Mouse (Mus musculus) kidney, adult 10 weeks (tissue): Measurements from ENCODE around the gene Nup93. TPM values are rescaled to one million over a fixed set of nuclear protein-coding genes. Genes with fewer than 3 reads are reported as not detected.

Source experiments
- polyA plus RNA-seq: library from polyadenylated mRNA; stranded (reverse); fragments of 350-450 nt; fragmentation: Illumina TruSeq; extraction: RNeasy Lipid Tissue Mini Kit (QIAGEN cat#74804); gene quantifications from one replicate; pipeline ENCODE4 v1.2.3, GENCODE M21; 2014; ENCODE audit warnings: low read depth, low replicate concordance

Gene Nup93
- 9.7 TPM for polyA plus RNA-seq

GRCm38 (mm10) chr8:94214252-94215173 lies at the start of gene Nup93:
Gene Nup93, plus strand, starts transcription at chr8:94214564.

GRCm38 (mm10) chr8:94172075-94172808 lies 42.1 kb upstream of the Nup93 start, which contains the start of gene Mt2:
Gene Mt2, plus strand, starts transcription at chr8:94172664.

GRCm38 (mm10) chr8:94178857-94179712 lies 35.3 kb upstream of the Nup93 start, which contains the start of gene Mt1:
Gene Mt1, plus strand, starts transcription at chr8:94179082.

GRCm38 (mm10) chr8:94328932-94329728 lies 114.8 kb downstream of the Nup93 start, which contains the start of gene Slc12a3:
Gene Slc12a3, plus strand, starts transcription at chr8:94329201.

Other genes with a start within 250 kb of the Nup93 start
- 218 TPM for gene Amfr, start 201.7 kb upstream of the Nup93 start, polyA plus RNA-seq
- gene Nudt21, start 177.5 kb upstream of the Nup93 start, polyA plus RNA-seq, result 59.8 TPM
- 16.6 TPM for gene Ogfod1, start 177.4 kb upstream of the Nup93 start, polyA plus RNA-seq
- 12.6 TPM for gene Bbs2, start 115.6 kb upstream of the Nup93 start, polyA plus RNA-seq
- not detected for gene Mt4, start 77.4 kb upstream of the Nup93 start, polyA plus RNA-seq
- gene Mt3, start 62.0 kb upstream of the Nup93 start, polyA plus RNA-seq, result not detected
- 13.5 TPM for gene Mt2, start 41.9 kb upstream of the Nup93 start, polyA plus RNA-seq
- gene Mt1, start 35.5 kb upstream of the Nup93 start, polyA plus RNA-seq, result 7.3 TPM
- 176 TPM for gene Slc12a3, start 114.6 kb downstream of the Nup93 start, polyA plus RNA-seq
- gene Herpud1, start 171.9 kb downstream of the Nup93 start, polyA plus RNA-seq, result 191 TPM
- gene Nlrc5, start 219.8 kb downstream of the Nup93 start, polyA plus RNA-seq, result 2.7 TPM